Mouse (Mus musculus) ES-Bruce4 (cell line): Measurements from ENCODE around the gene Dpp6.

Experiments
- CTCF ChIP-seq: IDR thresholded peaks from one replicate; pipeline ENCODE4 v1.8.1; 2011; ENCODE audit warnings: low read depth, low read length
- POLR2A ChIP-seq: IDR thresholded peaks from one replicate; pipeline ENCODE4 v1.8.1; 2011; ENCODE audit warnings: low read length; ENCODE audit not compliant: insufficient read depth

DNA sequence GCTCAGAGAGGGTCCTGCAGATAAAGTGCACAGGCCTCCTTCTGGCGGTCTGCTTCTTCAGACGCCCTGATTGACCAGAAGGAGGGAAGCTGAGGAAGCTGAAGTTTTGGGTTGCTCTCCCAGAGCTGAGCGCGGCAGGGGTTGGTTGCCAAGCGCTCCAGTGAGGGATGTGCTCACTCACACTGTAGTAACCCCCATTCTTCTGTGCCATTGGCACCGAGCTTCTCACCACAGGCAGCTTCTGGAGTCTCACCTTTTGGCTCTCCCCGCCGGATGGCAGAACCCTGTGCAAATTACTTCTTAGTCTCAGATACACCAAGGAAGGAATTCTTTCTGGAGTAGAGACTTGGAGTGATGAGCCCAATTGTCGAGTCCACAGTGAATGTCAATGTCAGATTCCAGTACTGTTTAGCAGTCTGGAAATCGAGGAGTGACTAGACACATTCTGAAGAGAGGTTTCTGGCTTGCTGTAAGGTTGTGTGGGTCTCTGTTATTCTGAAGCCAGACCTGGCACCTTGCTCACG is 344.2 kb downstream of the Dpp6 start:
- TF ChIP-seq POLR2A = no peak
- TF ChIP-seq CTCF = no peak
